Mouse (Mus musculus) 3134 (cell line): ENCODE data around the gene Gpatch2.

ENCODE experiments used
- DNase-seq: peaks from one replicate; pipeline ENCODE4 v3.0.0-alpha.2; 2011; ENCODE audit warnings: low spot score; ENCODE audit not compliant: insufficient read length; ENCODE audit errors: extremely low read depth

Gene Gpatch2

DNA sequence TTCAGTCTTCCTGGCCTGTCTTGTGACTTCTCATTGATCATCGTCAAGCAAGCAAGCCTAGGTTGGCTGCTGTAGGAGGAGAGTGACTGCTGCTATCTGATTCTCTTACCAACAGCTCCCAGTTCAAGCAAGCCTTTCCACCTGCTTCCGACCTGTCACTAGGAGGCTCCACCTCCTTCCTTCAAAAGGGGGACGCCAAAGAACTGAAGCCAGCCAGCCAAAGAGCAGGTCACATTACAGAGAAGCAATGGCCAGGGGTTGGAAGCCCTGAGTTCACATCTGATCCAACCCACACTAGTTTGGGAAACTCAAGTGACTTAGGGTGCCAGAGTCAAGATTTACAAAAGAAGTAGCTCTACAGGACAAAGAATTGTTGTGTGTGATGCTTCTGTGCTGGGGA is 144.9 kb downstream of the Gpatch2 start:
- no peak for DNase-seq

DNA sequence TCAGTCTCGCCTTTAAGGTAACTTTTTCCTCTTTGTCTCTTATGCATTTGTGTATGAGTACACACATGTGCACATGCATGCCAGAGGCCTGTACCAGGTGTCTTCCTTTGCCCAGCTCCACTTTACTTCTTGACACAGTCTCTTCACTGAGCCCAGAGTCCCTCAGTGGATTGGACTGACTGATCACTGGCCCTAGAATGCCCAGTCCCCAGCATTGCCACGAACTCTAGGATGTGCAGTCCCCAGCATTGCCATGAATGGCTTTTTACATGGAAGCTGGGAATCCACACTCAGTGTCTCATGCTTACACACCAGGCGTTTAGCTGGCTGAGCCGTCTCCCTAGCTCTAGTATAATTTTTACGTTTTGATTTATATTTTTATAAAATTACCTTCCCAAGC is 147.2 kb downstream of the Gpatch2 start:
- no peak for DNase-seq

DNA sequence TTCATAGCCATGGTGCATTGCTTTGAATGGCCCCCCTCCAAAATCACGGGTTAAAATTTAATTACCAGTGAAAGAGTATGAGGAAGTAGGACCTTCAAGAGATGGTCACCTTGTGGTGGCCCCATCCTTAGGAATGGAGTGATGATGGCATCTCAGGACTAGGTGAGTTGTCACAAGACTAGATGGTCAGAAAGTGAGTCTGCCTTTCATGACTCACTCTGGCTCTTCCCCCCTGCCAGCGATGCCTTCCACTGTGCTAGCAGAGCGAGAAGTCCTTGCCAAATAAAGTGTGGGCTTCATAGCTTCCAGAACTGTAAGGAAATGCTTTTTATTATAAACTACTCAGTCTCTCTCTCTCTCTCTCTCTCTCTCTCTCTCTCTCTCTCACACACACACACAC is 150.1 kb downstream of the Gpatch2 start:
- no peak for DNase-seq

DNA sequence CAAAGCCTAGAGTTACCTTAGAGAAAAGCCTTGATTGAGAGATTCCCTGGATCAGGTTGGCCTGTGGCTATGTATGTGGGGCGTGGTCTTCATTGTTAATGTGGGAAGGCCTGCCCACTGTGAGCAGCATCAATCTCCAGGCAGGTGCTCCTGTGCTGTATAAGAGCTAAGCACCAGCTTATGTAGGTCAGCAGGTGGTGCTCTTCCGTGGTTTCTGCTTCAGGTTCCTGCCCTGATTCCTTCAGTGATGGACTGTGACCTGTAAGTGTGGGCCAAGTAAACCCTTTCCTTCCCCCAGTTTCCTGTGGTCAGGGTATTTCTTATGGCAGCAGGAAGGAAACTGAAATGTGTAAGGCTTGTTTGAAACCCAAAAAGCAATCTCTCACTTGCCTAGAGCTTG is 151.5 kb downstream of the Gpatch2 start:
- DNase-seq = no peak

DNA sequence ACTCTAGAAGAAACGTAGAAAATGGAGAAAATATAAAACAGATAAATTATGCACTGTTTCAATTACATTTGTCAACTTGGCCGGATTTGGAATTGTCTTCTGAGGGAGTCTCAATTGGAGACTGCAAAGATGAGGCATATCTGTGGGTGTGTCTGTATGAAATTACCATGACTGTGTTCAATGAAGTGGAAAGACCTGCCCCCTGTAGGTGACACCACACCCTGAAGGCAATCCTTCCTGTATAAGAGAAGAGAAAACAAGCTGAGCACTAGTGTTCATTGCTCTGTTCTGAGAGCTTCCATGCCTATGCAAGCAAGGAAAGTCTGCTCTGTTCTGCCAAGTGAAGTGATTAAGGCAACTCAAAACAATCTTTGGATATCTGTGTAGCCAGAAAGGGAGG is 153.7 kb downstream of the Gpatch2 start:
- DNase-seq = no peak

GRCm38 (mm10) chr1:187373506-187373905 is 158.2 kb downstream of the Gpatch2 start:
- no peak for DNase-seq

DNA sequence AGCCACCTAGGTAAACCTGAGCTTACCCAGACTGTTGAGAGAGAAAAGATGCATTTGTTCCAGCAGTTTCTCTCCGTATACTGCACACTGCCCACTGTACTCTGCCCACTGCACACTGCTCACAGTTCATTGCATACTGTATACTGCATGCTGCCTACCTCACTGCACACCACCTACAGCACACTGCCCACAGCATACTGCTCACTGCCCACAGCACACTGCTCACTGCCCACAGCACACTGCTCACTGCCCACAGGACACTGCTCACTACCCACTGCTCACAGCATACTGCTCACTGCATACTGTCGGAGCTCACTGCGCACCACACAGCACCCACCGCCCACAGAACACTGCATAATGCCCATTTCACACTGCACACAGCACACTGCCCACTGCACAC is 159.1 kb downstream of the Gpatch2 start:
- no peak for DNase-seq

DNA sequence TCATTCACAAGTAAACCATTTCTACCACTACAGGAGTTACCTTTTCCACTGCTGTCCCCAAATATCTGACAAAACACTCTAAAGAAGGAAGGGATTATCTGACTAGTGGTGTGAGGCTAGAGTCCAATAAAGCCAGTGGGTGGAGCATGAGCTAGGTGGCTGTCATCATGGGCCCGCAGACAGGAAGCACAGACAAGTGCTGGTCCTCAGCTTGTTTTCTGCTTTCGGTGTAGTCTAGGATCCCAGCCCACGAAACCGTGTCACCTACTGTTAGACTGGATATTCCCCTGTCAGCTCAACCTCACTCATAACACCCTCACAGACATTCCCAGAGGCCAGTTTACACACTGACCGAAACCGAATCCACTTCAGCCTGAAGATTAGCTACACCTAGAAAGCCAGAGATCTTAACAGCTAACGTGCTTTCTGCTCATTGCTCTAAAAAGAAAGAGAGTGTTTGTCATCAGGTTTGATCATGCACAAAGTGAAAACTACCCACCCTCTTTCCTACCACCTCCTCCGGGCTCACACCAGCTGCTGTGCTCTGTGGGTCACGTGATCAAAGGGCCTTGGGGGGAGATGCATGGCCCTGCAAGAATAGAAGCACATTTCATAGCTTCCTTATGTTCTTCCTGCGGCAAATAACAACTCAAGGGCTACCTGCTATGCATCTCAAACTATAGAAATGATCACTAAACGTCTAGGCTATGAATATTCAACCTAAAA is 161.8 kb downstream of the Gpatch2 start:
- no peak for DNase-seq

DNA sequence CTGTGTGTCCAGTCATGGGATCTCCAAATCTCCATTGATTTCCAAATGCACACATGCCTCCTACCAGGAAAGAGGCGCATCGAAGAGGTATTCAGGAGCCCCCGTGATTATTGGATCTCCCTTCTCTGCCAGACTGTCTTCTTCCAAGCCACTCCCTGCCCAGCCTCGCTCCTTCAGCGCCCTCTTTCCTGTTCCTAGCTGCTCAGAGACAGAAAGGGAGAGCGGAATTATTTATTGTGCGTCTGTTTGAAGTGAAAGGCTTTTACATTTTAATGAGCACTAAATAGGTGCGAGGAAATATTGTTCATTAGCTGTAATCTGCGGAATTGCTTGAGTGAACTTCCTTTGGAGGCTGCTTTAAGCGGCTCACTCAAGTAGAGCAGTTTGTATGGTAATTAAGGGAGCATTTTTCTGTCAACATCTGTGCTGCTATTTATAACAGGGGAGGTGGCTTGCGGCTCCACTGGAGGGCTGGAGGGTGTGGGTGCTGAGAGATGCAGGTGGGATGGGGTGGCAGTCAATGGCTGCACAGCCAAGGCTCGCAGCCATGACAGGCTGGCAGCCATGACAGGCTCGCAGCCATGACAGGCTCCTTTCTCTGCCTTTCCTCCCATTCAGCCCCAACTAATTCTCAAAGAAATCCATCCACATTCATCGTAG is 162.7 kb downstream of the Gpatch2 start:
- DNase-seq = no peak

- DNase-seq = no peak
Observed at GRCm38 (mm10) chr1:187389476-187389875, 174.2 kb downstream of the Gpatch2 start.

GRCm38 (mm10) chr1:187400834-187401233 is 185.5 kb downstream of the Gpatch2 start:
- no peak for DNase-seq
